Mouse (Mus musculus) urinary bladder, postnatal 36 days (tissue): ENCODE data around the gene Dydc1.
"Not testable (repeated sequence)": the region's sequence is repeated elsewhere in the genome, so short reads cannot be mapped to it uniquely, and the experiment has no call there.

Experiments
- DNase-seq, 2 experiments: peaks; one replicate each; pipeline ENCODE4 v3.0.0; 2022; ENCODE audit warnings: low spot score in 2 of 2, mixed read lengths in 1 of 2

The Dydc1 gene

DNA sequence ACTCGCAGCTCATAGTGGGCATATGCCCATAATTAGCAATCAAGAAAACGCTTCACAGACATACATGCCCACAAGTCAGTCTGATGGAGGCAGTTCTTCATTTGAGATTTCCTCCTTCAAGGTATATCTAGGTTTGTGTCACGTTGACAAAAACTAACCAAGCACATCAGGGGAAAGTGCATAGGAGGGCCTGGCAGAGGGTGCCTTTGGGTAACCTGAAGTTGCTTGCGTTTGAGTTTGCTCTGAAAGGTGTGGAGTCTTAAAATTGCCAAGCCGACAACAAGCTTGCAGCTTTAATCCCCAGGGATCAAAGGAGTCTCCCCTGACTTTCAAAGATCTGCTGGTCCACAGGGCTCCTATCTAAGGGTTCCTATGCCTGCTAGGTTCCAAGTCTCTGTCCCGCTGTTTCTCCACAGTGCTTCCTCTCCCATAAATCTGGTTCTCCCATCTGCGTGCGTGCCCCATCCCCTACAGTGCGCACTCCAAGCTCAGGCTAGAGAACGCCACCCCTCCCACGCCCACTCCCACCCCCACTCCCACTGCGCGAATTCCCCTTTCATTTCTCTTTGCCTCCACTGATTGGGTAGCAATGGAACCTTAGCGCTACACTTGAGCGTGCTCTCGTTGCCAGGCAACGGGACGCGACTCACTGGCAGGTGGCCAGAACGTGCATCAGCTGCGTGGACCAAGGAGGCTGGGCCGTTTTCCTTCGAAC, at the start of gene Dydc1:
Dydc1 (plus strand) TSS at position 683 of the 715 bp plus-strand sequence.
- DNase-seq, result peak; percentile 37 to 50

DNA sequence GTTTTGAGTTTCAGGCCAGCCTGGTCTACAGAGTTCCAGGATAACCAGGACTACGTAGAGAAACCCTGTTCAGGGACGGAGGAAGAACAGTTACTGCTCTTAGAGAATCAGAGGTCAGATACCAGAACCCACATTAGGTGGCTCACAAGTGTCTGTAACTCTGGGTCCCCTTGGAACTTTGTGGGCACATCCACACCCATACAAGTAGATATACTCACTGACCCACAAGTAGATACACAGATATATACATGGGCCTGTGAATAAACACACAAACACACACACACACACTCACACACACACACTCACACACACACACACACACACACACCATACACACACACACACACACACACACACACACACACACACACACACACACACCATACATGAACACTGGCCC, 47.6 kb upstream of the Dydc1 start:
- no peak for DNase-seq

DNA sequence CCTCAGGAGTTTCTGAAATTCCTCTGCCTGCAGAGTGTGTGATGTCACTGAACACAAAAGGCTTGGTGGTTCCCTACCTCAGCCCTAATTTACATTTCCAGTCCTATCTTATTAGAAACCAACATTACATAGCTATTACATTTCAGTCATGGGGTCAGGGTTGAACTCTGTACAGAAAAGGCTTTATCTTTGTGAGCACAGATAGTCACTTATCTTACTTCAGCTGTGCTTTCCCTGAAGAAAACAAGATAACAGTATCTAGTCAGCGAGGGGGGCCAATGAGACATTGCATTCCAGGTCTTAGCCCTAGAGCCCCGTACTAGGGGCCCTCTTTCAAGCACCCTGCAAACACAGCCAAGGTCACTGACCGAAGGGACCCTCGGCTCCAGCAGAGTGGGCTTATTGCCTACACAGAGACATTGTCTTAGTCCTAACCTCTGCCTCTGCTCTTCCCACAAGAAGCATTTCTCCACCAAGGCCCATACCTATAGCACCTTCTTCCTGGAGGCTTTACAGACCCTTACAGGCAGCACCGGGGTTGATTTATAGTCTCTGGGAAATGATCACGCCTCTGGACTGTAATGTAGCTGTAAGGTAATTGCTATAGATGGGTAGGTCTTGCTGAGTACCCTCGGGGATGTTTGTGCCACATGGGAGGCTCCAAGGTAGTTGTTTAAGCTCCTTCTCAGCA, 47.0 kb upstream of the Dydc1 start:
- DNase-seq, result no peak

DNA sequence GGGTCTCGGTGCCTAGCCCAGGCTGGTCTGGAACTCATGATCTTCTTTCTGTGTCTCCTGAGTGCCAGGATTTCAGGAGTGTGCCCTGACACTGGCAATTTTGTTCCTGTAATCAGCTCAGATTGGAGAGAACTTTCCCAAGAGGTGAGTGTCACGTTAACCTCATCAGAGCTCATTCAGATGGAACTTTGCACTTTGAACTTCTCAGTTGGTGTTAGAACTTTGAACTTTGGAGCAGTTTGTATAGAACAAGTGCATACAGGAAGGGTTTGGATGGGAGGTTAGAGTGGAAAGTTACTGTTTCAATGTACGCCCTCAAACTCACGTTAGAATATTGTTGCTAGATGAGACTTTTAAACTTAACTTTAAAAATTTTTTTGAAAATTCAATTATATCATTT, 43.4 kb upstream of the Dydc1 start:
- DNase-seq, result no peak

DNA sequence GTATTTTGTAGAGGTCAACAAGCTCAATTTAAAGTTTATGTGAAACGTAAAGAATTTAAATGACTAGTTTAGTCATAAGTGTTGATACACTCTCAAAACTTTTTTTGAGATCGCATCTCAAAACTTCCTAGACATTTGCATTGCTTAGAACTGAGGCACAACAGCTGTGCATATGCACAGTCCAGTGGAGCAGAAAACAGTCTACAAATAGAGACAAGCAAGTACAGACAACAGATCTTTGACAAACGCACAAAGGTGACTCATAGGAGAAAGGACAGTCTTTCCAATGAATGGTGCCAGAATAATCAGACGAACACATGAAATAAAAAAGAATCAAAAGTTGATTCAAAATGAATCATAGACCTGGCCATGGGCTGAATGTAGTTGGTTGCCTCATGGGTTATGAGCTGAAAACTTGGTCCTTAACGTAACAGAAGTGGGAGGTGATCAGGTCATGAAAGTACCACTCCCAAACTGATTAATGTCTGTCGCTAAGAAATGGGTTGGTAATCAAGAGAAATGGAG, 41.7 kb upstream of the Dydc1 start:
- DNase-seq, result no peak

DNA sequence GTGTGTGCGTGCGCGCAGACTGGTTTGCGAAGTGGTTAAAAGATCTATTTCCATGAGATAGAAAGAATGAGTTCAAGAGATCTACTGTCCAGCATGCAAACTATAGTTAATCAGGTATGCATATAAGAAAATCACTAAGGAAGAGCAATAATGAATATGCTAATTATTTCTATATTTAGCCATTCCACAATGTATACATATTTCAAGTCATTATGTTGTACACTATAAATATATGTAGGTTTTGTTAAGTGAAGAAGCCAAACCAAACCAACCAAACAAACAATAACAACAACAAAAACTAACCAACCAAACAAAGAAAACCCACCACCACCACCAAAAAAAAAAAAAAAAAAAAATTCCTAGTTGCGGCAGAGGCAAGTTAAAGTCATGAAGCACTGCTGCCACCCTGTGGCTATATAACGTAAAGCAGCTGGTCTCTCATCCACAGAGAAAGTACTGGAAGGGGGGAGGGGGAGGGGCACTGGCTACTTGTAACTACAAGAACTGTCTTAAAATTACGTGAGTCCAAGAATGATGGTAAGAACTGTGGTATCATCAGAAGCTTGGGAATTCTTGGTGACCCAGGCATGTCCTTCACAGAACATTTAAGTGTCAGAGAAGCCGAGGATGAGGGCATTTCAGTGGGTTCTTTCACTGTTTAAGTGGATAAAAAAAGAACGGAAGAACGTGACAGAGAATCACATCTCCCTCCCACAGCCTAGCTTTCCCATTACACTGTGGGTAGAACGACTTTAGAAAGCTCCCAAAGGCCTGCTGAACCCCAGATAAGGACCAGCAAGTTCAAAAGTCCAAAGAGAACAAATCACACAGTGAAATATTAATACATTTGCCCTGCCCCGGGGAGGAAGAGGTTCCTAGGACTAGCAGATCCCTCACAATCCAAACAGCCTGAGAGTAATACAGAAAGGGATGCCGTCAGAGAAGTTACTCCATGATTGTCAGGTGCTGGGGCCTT, 39.3 kb upstream of the Dydc1 start:
- DNase-seq, result peak; percentile 64 to 72

DNA sequence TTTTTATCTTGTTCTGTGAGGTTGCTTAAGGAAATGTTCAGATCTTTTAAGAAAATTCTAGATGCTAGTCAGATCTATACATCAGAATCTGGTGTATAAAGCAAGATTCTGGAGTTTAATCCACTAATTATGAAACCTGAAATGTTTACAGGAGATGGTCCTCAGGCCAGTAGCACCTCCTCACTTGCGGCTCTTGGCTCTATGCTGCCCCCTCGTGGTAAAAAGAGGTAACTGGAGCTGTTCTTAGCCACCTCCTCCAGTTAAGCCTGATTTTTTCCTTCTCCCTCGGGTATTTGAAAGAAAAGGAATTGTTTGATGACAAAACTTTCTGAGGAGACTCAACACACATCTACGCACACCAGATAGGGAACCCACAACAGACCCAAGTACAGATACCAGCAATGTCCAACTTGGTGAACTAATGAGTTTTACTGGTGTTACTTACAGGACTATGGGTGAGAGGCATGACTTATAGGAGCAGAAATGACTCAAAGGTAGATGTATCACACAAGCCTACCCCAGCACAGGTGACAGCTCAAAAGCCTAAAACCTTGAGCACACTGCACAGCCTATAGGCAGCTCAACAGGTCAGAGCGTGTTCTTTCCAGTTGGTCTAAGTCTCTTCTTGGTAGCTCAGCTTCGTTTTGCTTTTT, 37.4 kb upstream of the Dydc1 start:
- peak; percentile 34 to 56 for DNase-seq

DNA sequence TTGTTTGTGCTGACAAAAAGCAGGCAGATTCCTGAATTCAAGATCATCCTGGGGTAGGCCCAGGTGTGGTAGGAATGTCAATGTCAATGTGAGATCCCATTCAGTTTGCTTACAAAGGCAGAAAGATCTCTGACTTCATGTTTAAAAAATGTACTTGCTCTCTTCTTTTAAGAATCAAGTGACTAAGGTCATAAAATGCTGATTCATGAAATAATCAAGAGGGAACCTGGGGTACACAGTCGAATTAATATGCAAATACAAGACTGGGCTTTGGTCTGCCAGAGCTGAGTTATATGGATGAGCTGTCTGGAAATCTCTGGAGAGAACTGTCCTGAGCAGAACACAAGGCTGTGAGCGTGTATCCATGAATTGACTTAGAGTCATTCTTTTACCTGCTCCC, 25.3 kb upstream of the Dydc1 start:
- DNase-seq, result no peak

DNA sequence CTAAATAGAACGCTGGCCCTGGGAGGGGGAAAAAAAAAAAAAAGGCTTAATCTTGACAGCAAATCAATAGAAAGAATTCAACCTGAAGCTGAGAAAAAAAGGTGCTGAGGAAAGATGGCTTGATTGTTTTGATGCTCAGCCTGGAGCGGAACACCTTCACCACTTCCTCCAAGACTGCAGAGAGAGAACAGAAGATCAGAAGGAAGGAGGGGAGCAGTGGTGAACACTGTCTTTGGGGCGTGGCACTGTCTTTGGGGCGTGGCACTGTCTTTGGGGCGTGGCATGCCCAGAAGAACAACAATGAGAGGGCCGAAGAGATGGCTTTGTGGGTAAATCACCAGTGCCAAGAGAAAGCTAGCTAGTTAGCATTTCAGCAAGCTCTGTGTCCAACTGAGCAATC, 22.2 kb upstream of the Dydc1 start:
- DNase-seq, result no peak

DNA sequence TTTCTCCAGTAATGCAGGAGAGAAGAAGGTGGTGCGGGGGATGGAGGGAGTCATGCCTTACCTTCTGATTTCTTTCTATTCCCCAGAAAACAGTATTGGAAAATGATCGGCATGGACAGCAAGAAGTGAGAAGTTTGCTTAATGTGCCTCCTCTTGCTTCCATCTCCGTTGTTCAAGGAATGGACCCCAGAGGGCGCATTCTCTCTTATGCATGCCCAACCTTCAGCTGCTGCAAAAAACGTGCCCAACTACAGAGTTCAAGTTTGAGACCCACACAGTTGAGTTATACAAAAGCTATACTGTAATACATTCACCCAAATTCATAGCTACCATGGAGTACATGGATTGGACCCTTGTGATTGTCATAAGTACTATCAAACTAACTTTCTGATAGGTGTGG, 20.2 kb upstream of the Dydc1 start:
- no peak for DNase-seq

DNA sequence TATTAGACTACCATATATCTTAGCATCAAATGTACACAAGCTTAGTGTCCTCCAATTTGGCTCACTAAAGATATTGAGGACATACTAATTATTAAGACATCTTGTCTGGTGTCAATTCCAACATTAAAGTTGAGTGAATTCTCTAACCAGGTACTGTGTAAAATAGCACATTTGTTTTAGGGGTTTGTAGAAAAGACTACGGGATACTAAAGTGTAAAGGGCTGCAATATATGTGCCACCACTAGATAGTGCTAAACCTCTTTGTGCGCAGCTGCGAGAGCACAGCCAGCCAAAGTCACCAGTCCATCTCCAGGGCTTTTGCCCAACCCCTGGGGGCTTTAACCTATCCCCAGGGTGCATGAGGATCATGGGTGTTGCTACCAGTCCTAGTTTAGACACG, 19.5 kb upstream of the Dydc1 start:
- DNase-seq, result not testable (repeated sequence)

DNA sequence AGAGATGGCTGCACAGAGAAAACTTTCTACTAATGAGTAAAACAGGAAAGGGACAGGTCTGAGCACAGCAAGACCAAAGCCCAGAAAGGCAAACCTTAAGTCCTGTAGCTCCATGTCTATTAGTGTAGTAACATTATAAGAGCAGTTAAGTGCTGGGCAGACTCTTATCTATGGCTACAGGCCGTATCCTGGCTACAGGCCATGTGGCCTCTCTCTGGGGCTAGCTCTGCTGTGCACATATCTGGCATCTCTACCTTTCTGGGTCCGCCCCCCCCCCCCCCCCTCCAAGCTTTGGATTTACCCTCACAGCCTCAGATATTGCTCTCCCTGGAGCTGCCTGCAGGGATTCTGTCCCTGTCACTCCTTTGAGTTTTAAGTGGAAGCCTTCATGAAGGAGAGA, 7.5 kb upstream of the Dydc1 start:
- DNase-seq, result no peak

DNA sequence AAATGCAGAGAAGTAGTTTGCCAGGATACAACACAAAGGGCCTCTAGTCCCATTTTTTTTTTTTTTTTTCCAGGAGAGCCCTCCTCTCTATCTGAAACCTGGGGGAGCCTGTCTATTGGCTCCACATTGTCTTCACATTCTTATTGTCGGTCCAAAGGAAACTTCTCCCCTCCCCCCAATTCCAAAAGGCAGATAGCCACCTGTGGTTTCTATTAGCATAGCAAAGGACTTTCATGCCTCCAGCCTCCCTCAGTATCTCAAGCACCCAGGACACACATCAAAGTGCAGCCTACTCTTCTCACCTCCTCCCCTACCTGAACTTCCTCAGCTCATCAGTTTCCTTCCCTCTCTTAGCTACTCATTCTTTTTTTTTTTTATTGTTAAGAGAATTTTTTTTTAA, 6.3 kb upstream of the Dydc1 start:
- no peak for DNase-seq

DNA sequence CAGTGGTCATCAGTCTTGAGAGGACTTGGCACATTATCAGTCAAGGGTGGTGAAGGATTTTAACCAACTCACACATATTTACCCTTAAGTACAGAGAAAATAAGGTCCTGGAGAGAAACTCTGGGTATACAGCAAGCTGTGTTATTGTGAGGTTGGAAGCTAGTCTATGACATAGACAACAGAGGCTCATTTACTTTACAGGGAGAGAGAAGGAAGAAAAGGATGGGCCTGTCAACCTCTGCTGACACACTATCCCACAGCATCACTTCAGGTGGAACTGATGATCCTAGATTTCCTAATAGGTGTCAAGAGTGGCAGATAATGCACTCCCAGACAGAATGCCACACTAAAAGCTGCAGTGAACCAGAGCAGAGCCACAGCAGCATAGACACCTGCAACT, 3.6 kb upstream of the Dydc1 start, which contains the start of gene Dydc2:
Dydc2 (minus strand) TSS at position 101 of the 400 bp plus-strand sequence.
- no peak for DNase-seq

DNA sequence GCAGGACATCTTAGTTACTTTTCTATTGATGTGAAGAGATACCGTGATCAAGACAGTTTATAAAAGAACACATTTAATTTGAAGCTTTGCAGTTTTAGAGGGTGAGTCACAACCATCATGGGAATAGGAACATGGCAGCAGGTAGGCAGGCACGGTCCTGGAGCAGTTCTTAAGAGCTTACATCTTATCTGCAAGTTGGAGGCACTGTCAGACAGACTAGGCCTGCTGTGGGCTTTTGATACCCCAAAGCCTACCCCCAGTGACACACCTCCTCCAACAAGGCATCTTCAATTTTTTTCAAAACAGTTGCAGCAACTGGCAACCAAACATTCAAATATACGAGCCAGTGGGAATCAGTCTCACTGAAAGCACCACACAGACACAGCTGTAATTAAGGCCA, 2.4 kb upstream of the Dydc1 start:
- DNase-seq, result no peak

DNA sequence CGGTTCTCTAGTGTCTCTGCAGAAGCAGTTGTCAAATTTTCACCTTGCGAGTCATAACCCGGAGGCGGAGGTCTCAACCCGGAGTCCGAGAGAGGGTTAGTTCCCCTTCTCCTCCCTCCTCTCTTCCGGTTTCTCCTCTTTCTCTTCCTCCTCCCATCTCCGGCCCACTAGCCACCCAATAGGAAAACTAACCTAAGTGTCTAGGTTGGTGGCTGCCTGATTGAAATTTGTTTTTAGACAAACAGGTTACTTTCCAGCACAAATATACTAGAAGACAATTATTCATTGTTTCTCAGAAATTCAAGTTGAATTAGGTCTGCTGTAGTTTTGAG, 199 bp downstream of the Dydc1 start:
- no peak for DNase-seq

DNA sequence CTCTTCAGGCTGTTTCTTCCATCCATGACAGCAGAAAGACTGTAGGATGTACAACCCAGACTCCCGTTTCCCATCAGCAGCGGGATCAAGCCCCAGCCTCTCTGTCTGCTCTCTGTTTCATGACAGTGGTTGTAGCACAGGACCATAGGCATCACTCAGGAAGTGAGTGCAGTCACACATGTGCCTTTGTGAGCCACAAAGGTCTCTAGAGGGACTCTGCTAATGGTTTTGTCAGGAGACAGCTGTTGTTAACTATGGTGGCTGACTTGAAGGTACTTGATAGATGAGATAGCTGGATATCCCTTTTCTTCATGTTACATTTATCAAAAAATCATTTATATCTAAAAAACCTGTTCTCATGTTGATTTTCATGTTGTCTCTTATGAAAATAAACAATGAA, 9.7 kb downstream of the Dydc1 start:
- no peak for DNase-seq

DNA sequence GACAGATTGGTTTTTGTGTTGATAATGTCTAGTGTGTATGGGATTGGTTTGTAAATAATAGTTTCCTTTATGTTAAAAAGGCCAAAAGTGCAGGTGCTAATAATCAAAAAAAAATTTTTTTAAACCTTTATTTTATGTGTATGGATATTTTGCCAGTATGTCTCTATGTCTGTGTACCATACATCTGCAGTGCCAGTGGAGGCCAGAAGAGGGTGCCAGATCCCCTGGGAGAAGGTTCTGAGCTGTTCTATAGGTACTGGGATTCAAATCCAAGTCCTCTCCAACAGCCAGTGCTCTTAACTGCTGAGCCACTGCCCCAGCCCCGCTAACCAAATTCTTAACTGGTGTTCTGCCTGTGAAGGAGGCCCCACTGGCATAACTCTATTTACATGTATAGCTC, 14.8 kb downstream of the Dydc1 start:
- no peak for DNase-seq

DNA sequence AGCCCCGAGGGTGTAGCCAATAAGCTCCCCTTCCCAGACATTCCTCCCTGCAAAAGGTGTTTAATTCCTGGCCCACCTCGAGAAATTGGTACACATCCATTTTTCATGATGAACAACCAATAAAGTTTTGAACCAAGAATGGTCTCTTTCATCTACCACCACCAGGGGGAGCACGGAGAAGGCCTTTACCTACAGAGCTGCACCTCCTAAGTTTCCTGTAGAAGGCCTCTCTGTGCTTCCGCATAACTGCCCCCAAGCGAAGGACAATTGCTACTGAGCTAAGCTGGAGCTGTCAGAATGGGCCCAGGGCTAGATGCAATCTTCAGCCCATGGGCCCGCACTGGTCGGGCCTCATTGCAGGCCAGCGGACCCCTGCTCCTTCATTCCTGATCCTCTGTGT, 18.1 kb downstream of the Dydc1 start:
- no peak for DNase-seq

DNA sequence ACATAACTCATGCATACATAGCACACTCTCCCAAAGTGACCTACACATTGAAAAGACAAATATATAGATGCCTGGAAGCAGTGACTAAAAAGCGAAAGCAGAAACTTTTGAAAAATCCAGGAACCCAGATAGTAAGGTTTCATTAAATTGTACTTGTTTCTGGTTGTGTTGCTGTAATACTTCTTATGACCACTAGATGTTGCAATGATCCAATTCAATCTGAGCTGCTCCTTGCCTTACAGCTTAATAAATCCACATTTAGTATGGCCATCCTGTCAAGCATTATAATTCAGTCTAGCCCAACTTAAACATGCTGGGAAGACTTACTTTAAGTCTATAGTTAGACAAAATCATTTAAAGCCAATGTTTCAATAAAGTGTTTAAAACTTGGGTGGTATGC, 21.4 kb downstream of the Dydc1 start:
- DNase-seq, result no peak

DNA sequence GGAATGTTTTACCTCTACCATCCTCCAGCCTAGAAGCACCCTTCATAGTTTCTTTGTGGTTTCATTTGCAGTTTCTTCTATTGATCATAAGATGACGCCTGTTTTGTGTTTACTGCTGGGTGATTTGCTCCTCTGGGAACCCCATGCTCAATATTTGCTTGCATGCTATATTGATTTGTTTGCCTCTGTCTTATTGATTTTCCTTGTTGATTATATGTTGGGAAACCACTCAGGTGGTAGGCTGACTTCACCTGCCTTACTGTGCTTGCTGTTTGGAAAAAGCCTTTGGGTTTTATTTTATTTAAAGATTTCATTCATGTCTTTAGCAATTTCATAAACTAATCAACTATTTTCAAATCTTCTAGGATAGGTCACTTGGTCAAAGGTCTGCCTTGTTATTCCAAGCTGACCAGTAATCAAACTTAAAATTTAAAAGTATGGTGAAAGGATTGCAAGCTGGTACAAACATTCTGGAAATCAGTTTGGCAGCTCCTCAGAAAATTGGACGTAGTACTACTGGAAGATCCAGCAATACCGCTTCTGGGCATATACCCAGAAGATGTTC, 23.7 kb downstream of the Dydc1 start:
- DNase-seq, result no peak
